Mouse (Mus musculus) cortical plate, adult 2 months (tissue): ENCODE results near the gene Antxr2.

ENCODE experiments used
- CTCF ChIP-seq: fragments of 200-500 bp; IDR thresholded peaks from 2 replicates; pipeline ENCODE4 v1.5.1; 2011; ENCODE audit warnings: mild to moderate bottlenecking, control low read depth, low read length; ENCODE audit not compliant: insufficient read depth; ENCODE audit errors: extremely low read depth
- POLR2A ChIP-seq: fragments of 200-500 bp; IDR thresholded peaks from 2 replicates; pipeline ENCODE4 v1.6.1; 2011; ENCODE audit warnings: mild to moderate bottlenecking, low read length, control low read depth; ENCODE audit not compliant: insufficient read depth; ENCODE audit errors: extremely low read depth

DNA sequence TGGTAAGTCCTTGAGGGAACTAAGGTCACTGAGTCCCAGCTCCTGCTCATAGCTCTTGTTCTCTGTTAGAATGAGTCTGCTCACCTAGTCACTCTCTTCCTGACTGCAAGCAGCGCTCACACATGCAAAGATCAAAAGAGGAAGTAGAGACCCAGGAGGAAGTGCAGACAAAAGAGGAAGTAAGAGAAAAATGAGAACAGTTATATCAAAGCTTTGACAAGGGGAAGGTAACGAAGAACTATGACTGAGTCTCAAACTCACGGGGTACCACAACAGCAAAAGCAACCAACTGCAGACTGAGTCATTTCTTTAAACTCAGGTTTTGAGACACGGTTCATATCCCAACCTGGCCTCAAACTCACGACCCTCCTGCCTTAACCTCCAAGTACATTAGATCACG, 12.7 kb downstream of the Antxr2 start:
- TF ChIP-seq CTCF: no peak
- TF ChIP-seq POLR2A: no peak
